Mouse (Mus musculus): ENCODE measurements around the gene Ifitm5.

The Ifitm5 gene

GRCm38 (mm10) chr7:140961416-140961815 is 11.3 kb upstream of the Ifitm5 start:
- DNase-seq (ENCODE audit: low read depth) = no peak

GRCm38 (mm10) chr7:140960026-140960425 is 9.9 kb upstream of the Ifitm5 start:
- DNase-seq (ENCODE audit: low read depth) = no peak

GRCm38 (mm10) chr7:140959181-140959901 is 9.2 kb upstream of the Ifitm5 start:
- no peak for DNase-seq (ENCODE audit: low read depth)

DNA sequence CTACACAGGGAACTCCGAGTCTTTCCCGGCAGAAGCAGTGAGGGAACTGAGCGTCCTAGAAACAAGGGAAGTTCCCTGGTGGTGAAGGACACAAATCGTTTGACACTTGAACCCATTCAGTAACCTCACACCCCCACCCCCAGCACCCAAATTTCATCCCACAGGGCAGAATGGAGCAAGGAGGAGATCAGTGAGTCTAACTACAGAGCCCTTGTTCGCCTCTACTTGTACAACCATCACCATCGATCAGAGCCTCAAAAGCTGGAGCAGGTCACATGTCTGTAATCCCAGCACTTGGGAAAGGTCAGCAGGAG is 6.4 kb upstream of the Ifitm5 start:
- no peak for DNase-seq (ENCODE audit: low read depth)

- peak; percentile 96 for DNase-seq (ENCODE audit: low read depth)
Observed at GRCm38 (mm10) chr7:140955758-140956555, 5.9 kb upstream of the Ifitm5 start, which contains the start of the genes Gm45717 and Ifitm2. Gene Gm45717, minus strand, starts transcription at chr7:140955937. Gene Ifitm2, minus strand, starts transcription at chr7:140955987.

GRCm38 (mm10) chr7:140955342-140955741 is 5.3 kb upstream of the Ifitm5 start:
- DNase-seq (ENCODE audit: low read depth) = no peak

DNA sequence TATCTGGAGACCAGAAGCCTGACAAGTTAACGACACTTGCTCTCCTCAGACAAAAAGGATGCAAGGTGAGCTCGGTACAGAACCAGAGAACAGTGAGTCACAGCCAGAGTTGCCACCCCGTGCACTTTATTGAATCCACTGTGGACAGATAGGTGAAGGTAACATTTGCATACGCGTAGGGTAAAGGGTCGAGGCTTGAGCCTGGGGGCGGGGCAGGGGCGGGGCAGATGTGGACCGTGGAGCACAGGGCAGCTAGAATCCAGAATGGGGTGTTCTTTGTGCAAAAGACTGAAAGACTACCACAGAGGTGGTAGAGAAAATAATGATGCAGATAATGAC is 4.6 kb upstream of the Ifitm5 start:
- no peak for DNase-seq (ENCODE audit: low read depth)

- DNase-seq (ENCODE audit: low read depth) = no peak
Observed at GRCm38 (mm10) chr7:140953800-140954732, 4.0 kb upstream of the Ifitm5 start.

DNA sequence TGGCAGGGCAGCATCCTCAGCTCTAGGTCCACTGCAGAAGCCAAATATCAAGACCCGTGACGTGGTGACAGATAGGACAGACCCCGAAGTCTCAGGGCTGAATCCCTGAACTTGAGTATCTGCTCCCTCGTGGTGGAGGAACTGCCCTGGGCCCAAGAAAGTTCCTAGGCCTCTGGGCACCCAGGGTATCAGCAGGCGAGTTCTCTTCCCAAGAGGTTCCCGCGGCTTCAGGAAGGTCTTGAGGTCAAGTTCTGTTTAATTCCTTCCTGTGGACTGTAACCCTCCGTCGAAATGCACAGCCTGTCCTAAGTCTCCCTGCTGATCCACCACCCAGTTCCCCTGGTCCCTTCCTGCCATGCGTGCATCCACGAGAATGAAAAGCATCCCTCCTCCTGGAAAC is 3.0 kb upstream of the Ifitm5 start:
- DNase-seq (ENCODE audit: low read depth) = no peak

- DNase-seq (ENCODE audit: low read depth) = no peak
Observed at GRCm38 (mm10) chr7:140952441-140952840, 2.4 kb upstream of the Ifitm5 start.

- DNase-seq (ENCODE audit: low read depth) = no peak
Observed at GRCm38 (mm10) chr7:140951765-140952164, 1.7 kb upstream of the Ifitm5 start.

DNA sequence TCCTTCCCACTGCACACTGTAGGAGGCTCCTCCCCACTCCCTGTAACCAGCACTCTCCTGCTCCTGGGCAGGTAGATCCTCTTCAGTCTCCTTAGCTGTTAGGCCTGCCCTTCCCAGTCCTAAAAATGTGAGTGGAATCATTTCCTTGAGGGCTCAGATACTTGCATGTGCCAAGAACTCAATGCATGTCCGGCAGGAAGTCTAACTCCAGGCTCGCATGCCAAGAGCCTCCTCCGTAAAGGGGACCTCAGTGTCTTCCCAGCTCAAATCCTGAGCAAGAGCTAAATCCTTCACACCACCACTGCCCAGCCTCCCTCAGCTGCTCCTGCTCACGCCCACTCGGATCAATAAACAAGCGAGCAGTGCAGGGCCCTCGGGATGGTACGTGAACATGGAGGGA is 960 bp upstream of the Ifitm5 start:
- no peak for DNase-seq (ENCODE audit: low read depth)

DNA sequence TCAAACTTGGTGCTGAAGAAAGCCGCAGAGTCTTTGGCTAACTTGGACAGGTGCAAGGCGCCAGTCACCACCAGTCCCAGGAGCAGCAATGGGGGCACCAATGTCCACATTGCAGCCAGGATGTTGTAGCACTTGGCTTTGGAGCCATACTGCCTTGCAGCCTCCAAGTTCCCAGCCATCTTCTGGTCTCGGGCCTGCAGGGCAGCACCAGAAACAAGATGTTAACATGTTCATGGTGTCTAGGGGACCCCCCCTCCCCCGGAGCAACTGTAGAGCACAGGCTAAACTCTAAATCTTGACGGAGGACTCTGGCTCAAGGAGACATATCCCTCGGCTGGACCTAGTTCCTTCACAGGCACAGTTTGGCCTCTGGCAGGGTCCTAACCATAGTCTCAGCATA is 836 bp downstream of the Ifitm5 start:
- DNase-seq (ENCODE audit: low read depth) = no peak

DNA sequence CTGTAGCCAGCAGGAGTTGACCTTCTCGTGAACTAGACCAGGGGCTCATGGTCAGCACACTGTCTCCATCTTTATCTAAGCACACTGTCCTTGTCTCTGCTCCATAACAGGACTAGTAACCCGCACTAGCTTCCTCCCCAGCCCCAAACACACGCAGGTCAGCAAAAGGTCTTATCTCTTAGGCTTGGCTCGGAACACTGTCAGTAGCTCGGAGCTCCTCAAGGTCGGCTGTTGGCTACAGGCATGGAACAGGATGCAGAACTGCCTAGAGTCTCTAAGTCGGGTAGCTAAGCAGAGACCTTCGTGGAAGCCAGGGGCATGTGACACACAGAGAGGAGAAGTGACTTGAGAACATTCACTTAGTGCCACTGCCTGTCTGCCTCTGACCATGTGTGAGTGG is 1.9 kb downstream of the Ifitm5 start:
- no peak for DNase-seq (ENCODE audit: low read depth)

- no peak for DNase-seq (ENCODE audit: low read depth)
Observed at GRCm38 (mm10) chr7:140946980-140947379, 3.1 kb downstream of the Ifitm5 start.

DNA sequence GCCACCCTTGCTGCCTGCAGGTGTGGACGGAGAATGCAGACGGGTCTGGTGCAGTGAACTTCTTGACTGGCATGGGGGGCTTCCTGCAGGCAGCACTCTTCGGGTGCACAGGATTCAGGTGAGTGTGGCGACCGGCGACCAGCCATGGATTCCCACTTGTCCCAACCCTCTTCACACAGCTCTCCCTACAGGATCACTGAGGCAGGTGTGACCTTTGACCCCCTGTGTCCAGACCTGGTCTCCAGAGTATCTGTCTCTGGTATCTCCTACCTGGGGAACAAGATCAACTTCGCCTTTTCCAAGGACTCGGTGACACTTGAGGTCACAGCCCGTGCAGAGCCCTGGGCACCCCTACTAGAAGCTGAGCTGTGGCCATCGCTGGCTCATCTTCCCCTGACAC is 3.8 kb downstream of the Ifitm5 start:
- no peak for DNase-seq (ENCODE audit: low read depth)

DNA sequence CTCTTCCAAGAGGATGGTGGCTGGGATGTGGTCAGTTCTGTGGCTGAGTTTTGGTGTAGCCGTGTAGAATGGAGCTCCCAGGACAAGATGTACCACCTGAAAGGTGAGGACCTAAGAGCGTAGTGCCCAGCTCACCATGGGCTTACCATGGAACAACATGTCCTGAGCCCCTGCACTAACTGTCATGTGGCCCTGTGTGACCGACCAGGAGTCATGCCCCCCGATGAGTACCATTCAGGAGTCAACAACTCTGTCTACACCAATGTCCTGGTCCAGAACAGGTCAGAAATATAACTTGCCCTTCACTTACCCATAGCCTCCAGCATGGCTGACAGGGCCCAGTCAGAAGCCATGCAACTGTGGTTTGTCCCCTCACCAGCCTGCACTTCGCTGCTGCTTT is 4.8 kb downstream of the Ifitm5 start:
- no peak for DNase-seq (ENCODE audit: low read depth)

DNA sequence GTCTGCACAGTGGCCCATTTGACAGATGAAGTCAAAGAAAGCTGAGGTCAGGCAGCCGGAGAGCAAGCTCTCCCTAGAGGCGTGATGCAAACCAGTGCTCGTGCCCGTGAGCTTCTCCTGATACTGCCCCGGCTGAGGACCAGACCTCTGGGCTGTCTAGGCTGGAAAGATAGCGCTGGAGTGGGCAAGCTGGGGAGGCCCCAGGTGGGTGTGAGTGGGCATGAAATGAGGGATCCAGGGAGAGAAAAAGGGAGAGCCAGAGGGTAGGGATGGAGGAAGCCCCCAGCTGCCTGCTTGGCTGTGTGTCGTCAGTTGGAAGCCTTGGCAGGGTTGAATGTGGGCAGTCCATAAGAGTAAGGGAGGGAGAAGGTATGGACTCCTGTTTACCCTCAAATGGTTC is 5.9 kb downstream of the Ifitm5 start:
- DNase-seq (ENCODE audit: low read depth) = no peak

- no peak for DNase-seq (ENCODE audit: low read depth)
Observed at GRCm38 (mm10) chr7:140943356-140943755, 6.7 kb downstream of the Ifitm5 start.

DNA sequence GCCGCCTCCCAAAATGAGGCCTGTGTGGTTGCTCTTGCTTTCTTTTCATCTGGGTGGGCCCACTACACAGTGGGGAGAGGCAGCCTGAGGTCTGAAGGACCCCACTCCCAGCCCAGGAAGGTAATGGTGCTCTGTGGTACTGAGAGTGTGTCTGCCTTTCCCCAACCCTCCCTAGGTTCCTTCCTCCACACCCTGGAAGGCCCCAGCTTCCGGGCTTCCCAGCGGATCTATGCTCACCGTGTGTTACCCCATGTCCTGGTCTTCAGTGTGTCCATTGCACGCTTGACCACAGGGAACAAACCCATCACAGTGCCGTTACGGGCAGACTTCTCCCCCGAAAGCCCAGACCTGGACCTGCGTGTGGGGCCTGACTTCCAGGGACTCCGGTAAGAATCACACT is 7.3 kb downstream of the Ifitm5 start:
- no peak for DNase-seq (ENCODE audit: low read depth)

GRCm38 (mm10) chr7:140942341-140942740 is 7.8 kb downstream of the Ifitm5 start:
- no peak for DNase-seq (ENCODE audit: low read depth)

DNA sequence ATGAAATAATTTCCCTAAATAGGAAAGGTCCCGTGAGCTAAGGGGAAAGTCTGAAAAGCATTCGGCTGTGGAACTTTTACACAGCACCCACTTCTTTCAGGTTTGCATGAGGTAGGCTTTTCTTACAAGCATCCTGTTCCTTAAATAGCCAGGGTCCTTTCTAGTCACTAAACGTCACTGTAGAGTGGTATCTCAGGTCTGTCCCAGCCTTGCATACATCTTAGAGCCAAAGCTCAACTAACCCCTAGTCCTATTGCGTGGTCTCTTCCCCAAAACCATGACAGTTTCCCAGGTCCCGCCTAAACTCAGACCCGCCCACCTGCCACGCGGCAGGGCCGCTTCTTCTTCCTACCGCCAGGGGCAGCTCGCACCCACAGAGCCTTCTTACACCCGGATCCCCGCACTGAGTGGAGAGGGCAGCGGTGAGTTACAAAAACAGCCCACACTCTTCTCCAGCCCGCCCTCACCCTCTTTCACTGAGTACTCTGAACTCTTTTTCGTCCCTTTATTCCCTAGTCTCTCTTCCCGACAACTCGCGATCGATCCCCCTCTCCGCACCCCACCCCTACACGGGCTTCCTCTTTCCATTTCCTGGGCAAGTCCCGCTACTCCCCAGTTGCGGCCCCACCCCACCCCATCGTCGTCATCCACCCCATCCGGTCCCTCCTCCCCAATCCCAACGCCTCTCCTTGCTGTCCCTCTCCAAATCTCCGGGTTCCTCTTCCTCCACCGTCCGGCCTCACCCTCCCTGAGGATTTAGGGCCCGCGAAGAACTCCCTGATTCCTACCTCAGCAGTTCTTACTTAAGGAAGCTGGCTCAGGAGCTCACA is 8.7 kb downstream of the Ifitm5 start, which contains the start of gene Pgghg:
TSS of gene Pgghg (plus strand) at position 170 of the 830 bp plus-strand sequence.
- DNase-seq (ENCODE audit: low read depth) = peak; percentile 83
